Mouse (Mus musculus): ENCODE results near the gene Lmcd1. TPM values are rescaled to one million over a fixed set of nuclear protein-coding genes. Genes with fewer than 3 reads are reported as not detected.

Lmcd1 gene
- polyA plus RNA-seq, 1 experiment from 2014 or later: 69.3 TPM

GRCm38 (mm10) chr6:112281935-112282334 lies 8.4 kb downstream of the Lmcd1 start:
- Histone ChIP-seq H3K27ac (ENCODE audit: low read length) (no peak overlapping the region), H3K4me2 (replicated peaks; ENCODE audit: low read depth, low read length) (no peak overlapping the region), H3K9ac (replicated peaks; ENCODE audit: low read depth) (no peak overlapping the region), H3K36me3 (ENCODE audit: insufficient read depth, low read length) (no peaks in the 10 kb centered on the region), H3K4me3 (ENCODE audit: low read depth, low read length) (no peak overlapping the region), H3K4me1 (ENCODE audit: insufficient read depth, low read depth, low read length) (no peaks in the 10 kb centered on the region), H3K27me3 (replicated peaks; ENCODE audit: insufficient read depth, low read length) (no peaks in the 10 kb centered on the region), H3K9me3 (ENCODE audit: low read length) (no peaks in the 10 kb centered on the region)
- no peak for ATAC-seq
- TF ChIP-seq EP300 (IDR thresholded peaks at IDR 0.05): no peak
- no peak for TF ChIP-seq CTCF (IDR thresholded peaks at IDR 0.05)
- DNase-seq (ENCODE audit: low spot score): no peak
- 76% methylated on average over 2 of the region's 2 CpGs for WGBS

DNA sequence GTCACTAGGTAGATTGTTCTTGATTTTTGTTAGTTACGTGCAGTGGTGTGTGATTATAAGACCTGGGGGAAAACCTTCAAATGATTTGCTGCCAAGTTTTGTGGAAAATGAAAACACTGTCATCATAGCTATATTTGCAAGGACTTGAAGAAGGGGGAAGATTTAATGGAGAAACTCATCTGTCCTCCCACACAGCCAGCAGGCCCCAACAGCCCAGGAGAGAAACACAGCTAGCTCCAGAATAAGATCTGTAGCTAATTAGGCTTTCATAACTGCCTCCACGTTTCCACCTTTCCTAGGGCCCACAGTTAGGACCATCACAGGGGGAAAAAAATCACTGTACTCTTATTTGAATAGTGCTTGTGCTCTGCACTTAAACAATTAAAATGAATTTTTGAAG lies 10.5 kb downstream of the Lmcd1 start:
- H3K36me3 ChIP-seq (ENCODE audit: insufficient read depth, low read length): no peaks in the 10 kb centered on the region
- no peak overlapping the region for H3K9ac ChIP-seq (replicated peaks; ENCODE audit: low read depth)
- ATAC-seq (no peak), DNase-seq (ENCODE audit: low spot score) (no peak)
- WGBS: 82% methylated on average over 2 of the region's 2 CpGs
- no peak for TF ChIP-seq EP300 (IDR thresholded peaks at IDR 0.05)
- H3K9me3 ChIP-seq (ENCODE audit: low read length): no peaks in the 10 kb centered on the region
- no peaks in the 10 kb centered on the region for H3K4me1 ChIP-seq (ENCODE audit: insufficient read depth, low read depth, low read length)
- H3K27me3 ChIP-seq (replicated peaks; ENCODE audit: insufficient read depth, low read length): no peaks in the 10 kb centered on the region
- H3K27ac ChIP-seq (ENCODE audit: low read length): no peak overlapping the region
- H3K4me2 ChIP-seq (replicated peaks; ENCODE audit: low read depth, low read length): no peak overlapping the region
- no peak overlapping the region for H3K4me3 ChIP-seq (ENCODE audit: low read depth, low read length)

DNA sequence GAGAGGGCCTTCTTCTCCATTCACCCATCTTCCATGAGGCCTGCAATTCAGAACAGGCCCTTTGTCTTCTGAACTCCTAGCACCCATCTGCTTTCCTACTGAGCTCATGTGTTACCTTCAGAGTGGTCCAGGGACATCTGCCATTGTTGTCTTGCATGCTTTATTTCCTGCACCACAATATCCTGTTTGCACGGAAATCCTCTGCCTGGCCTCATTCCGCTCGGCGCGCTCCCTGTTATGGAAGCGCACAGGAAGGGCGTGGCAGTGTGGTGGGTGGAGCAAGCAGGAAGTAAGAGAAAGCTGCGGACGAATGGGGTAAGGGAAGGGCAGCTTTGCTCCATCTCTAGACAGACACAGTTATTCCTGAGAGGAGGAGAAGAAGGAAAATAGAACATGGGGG lies 14.1 kb downstream of the Lmcd1 start:
- ATAC-seq: peak; percentile 86

DNA sequence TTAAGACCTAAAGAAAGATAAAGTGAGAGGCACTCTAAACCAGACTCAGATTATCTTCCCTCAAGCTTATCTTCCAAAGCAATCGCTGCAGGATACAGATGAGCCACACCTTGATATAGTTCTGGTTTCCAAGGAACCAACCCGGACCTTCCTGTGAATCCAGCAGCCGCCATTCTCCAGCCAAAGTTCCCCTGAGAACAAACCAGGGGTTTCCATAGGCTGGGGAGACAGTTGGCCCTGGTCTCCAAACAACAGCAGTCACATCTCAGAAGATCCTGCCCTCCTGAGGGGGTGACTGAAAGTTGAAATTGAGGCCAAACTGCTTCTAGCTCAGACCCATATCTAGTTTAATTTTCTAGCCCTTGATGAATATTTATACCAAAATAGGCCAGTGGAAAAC lies 14.7 kb downstream of the Lmcd1 start:
- no peaks in the 10 kb centered on the region for H3K9me3 ChIP-seq (ENCODE audit: low read length)
- no peak overlapping the region for H3K9ac ChIP-seq (replicated peaks; ENCODE audit: low read depth)
- ATAC-seq: no peak
- H3K27me3 ChIP-seq (replicated peaks; ENCODE audit: insufficient read depth, low read length): no peaks in the 10 kb centered on the region
- H3K27ac ChIP-seq (ENCODE audit: low read length): no peak overlapping the region
- H3K4me2 ChIP-seq (replicated peaks; ENCODE audit: low read depth, low read length): no peak overlapping the region
- no peak overlapping the region for H3K4me3 ChIP-seq (ENCODE audit: low read depth, low read length)
- TF ChIP-seq EP300 (IDR thresholded peaks at IDR 0.05) (no peak), CTCF (IDR thresholded peaks at IDR 0.05) (no peak)
- DNase-seq (ENCODE audit: low spot score): no peak
- H3K36me3 ChIP-seq (ENCODE audit: insufficient read depth, low read length): no peaks in the 10 kb centered on the region
- H3K4me1 ChIP-seq (ENCODE audit: insufficient read depth, low read depth, low read length): no peaks in the 10 kb centered on the region
- WGBS: 79% methylated on average over 3 of the region's 3 CpGs

More for the DNA sequence above, 14.1 kb downstream of the Lmcd1 start:
- no peak overlapping the region for H3K4me3 ChIP-seq (ENCODE audit: low read depth, low read length)
- no peaks in the 10 kb centered on the region for H3K36me3 ChIP-seq (ENCODE audit: insufficient read depth, low read length)
- 71% methylated on average over 9 of the region's 9 CpGs for WGBS
- no peak overlapping the region for H3K4me2 ChIP-seq (replicated peaks; ENCODE audit: low read depth, low read length)
- no peak overlapping the region for H3K9ac ChIP-seq (replicated peaks; ENCODE audit: low read depth)
- TF ChIP-seq CTCF (IDR thresholded peaks at IDR 0.05) (no peak), EP300 (IDR thresholded peaks at IDR 0.05) (peak; percentile 96)
- no peak overlapping the region for H3K27ac ChIP-seq (ENCODE audit: low read length)
- DNase-seq (ENCODE audit: low spot score): peak; percentile 65
- no peaks in the 10 kb centered on the region for H3K4me1 ChIP-seq (ENCODE audit: insufficient read depth, low read depth, low read length)
- no peaks in the 10 kb centered on the region for H3K9me3 ChIP-seq (ENCODE audit: low read length)
- H3K27me3 ChIP-seq (replicated peaks; ENCODE audit: insufficient read depth, low read length): no peaks in the 10 kb centered on the region

DNA sequence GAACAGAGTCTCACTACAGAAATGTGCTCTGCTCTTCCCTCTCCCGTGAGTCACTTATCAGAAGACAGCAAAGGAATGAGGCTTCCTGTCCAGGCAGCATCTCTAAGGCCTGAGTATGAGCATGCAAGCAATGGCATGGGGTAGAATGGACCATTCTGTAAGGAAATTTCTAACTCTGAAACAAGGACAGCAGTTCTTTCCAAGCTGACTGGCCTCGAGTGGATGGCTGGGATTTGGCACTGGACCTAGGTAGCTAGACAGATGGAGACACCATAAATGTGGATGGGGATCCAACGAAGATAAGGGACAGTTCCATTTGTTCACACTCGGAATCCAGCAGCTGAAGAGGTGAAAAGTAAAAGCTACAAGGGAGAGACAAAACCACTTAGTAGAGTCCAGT lies 17.6 kb downstream of the Lmcd1 start:
- Histone ChIP-seq H3K4me1 (ENCODE audit: insufficient read depth, low read depth, low read length) (no peaks in the 10 kb centered on the region), H3K27ac (ENCODE audit: low read length) (0 out of 2 replicates have a peak overlapping the region, but pooled peaks have one; percentile 20), H3K27me3 (replicated peaks; ENCODE audit: insufficient read depth, low read length) (no peaks in the 10 kb centered on the region), H3K4me3 (ENCODE audit: low read depth, low read length) (no peak overlapping the region), H3K36me3 (ENCODE audit: insufficient read depth, low read length) (no peaks in the 10 kb centered on the region), H3K4me2 (replicated peaks; ENCODE audit: low read depth, low read length) (no peak overlapping the region), H3K9ac (replicated peaks; ENCODE audit: low read depth) (no peak overlapping the region), H3K9me3 (ENCODE audit: low read length) (no peaks in the 10 kb centered on the region)
- DNase-seq (ENCODE audit: low spot score) (no peak), ATAC-seq (peak; percentile 43; the same call in 1 of the 2 replicates)
- WGBS: 68% methylated on average over 4 of the region's 4 CpGs
- TF ChIP-seq EP300 (IDR thresholded peaks at IDR 0.05) (no peak), CTCF (IDR thresholded peaks at IDR 0.05) (no peak)

DNA sequence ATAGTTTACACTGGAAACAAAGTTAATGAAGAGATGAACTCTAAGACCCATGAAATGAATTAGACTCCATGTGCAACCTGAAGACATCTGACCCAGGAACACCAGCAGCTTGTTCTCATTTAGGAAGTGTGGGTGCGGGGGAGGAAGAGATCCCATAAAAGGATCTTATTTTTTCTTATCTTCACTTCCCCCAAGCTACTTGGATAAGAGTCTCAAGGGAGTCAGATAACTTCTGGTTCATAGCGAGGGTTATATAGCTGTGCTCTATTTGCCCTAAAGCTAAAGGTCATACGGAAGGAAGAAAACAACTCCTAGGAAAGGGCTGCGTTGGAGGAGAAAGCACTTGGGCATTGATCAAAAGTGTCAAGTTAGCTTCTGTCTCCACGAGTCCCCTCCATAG lies 19.8 kb downstream of the Lmcd1 start:
- TF ChIP-seq CTCF (IDR thresholded peaks at IDR 0.05) (no peak), EP300 (IDR thresholded peaks at IDR 0.05) (no peak)
- Histone ChIP-seq H3K4me1 (ENCODE audit: insufficient read depth, low read depth, low read length) (no peaks in the 10 kb centered on the region), H3K4me2 (replicated peaks; ENCODE audit: low read depth, low read length) (no peak overlapping the region), H3K9ac (replicated peaks; ENCODE audit: low read depth) (no peak overlapping the region), H3K9me3 (ENCODE audit: low read length) (no peaks in the 10 kb centered on the region), H3K4me3 (ENCODE audit: low read depth, low read length) (no peak overlapping the region), H3K27ac (ENCODE audit: low read length) (no peak overlapping the region), H3K27me3 (replicated peaks; ENCODE audit: insufficient read depth, low read length) (no peaks in the 10 kb centered on the region), H3K36me3 (ENCODE audit: insufficient read depth, low read length) (no peaks in the 10 kb centered on the region)
- DNase-seq (ENCODE audit: low spot score) (no peak), ATAC-seq (no peak)
- WGBS: 42% methylated on average over 5 of the region's 5 CpGs

DNA sequence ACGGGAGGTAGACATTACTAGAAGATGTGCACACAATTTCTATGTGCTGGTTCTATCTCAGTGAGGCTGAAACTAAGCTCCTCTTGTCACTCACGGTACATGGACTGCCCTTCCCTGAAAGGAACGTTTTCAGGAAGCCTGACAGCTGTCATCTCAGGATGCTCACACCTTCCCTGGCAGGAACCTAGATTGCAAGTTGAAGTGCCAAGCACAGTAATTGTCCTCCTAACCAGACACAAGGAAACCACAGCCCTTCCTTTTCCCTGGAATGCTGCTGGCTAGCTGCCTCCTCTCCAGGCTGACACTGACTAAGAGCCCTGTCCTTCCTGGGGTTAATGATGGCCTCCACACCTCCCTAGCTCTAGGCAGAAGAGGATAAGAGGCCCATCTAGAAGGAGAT lies 21.7 kb downstream of the Lmcd1 start:
- no peak overlapping the region for H3K9ac ChIP-seq (replicated peaks; ENCODE audit: low read depth)
- no peak overlapping the region for H3K27ac ChIP-seq (ENCODE audit: low read length)
- DNase-seq (ENCODE audit: low spot score): peak; percentile 55
- H3K9me3 ChIP-seq (ENCODE audit: low read length): no peaks in the 10 kb centered on the region
- H3K4me2 ChIP-seq (replicated peaks; ENCODE audit: low read depth, low read length): no peak overlapping the region
- H3K4me1 ChIP-seq (ENCODE audit: insufficient read depth, low read depth, low read length): no peaks in the 10 kb centered on the region
- TF ChIP-seq CTCF (IDR thresholded peaks at IDR 0.05) (no peak), EP300 (IDR thresholded peaks at IDR 0.05) (peak; percentile 92)
- no peak overlapping the region for H3K4me3 ChIP-seq (ENCODE audit: low read depth, low read length)
- no peaks in the 10 kb centered on the region for H3K36me3 ChIP-seq (ENCODE audit: insufficient read depth, low read length)
- WGBS: 52% methylated on average over 3 of the region's 3 CpGs
- H3K27me3 ChIP-seq (replicated peaks; ENCODE audit: insufficient read depth, low read length): no peaks in the 10 kb centered on the region
- peak; percentile 78 for ATAC-seq

All from lung, postnatal 0 days (tissue).